Mouse (Mus musculus) neutrophil, adult 65 days (primary cell): ENCODE data around the gene Minos1. TPM values are rescaled to one million over a fixed set of nuclear protein-coding genes. Genes with fewer than 3 reads are reported as not detected.

Experiments used
- total RNA-seq: library from RNA; stranded (reverse); gene quantifications from 2 replicates; pipeline ENCODE4 v1.2.4, GENCODE M21; 2023

Gene Minos1
- 52.8 and 94.4 TPM in 2 replicates for total RNA-seq

GRCm38 (mm10) chr4:139130701-139131549 is at the start of gene Minos1:
Gene Minos1, minus strand, starts transcription at chr4:139131113.

GRCm38 (mm10) chr4:139092356-139093195 is 38.3 kb downstream of the Minos1 start, which contains the start of gene Nbl1:
Gene Nbl1, minus strand, starts transcription at chr4:139092993.

DNA sequence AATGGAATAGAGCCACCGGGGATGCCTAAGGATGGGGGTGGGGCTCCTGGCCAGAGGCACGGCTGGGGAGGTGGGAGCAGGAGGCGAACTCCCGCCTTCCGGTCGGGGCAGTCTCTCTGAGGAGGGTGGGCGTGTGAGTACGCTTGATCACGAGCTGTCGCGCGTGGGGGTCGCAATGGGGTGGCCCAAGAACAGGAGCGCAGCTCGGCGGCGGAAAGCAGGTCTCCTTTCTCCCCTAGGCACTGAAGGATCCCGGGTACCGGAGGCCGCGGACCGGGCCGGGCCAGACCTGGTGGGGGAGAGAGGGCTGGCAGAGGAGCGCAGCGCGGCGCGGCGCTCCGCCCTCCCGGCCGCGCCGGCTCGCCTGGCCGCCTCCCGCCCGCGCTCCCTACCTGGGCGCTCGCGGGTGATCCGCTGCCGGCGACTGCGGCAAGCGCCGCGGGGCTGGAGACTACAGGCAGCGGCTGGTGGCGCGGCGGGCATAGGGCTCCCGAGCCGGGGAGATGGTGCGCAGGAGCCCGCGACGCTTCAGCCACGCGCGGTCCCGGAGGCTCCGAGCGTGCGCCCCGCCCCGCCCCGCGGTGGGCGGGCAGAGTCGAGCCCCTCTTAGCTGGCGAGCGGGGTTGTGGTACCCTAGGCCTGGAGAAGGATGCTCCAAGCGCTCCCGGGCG is 55.7 kb downstream of the Minos1 start, which contains the start of gene Htr6:
Gene Htr6 (minus strand): TSS at position 530 of the 671 bp plus-strand sequence.

Other genes with a start within 250 kb of the Minos1 start
- 19.9 and 25.1 TPM in 2 replicates for gene Otud3, start 217.2 kb downstream of the Minos1 start, total RNA-seq
- gene Rnf186, start 164.0 kb downstream of the Minos1 start, total RNA-seq, result not detected in 2 replicates
- gene Tmco4, start 158.2 kb downstream of the Minos1 start, total RNA-seq, result 8.0 and 9.8 TPM in 2 replicates
- not detected in 2 replicates for gene Htr6, start 55.5 kb downstream of the Minos1 start, total RNA-seq
- gene Nbl1, start 38.1 kb downstream of the Minos1 start, total RNA-seq, result 0.43 TPM in 1 of 2 replicates, not detected in the other
- 541 and 553 TPM in 2 replicates for gene Capzb, start 61.8 kb upstream of the Minos1 start, total RNA-seq
- gene Pqlc2, start 179.6 kb upstream of the Minos1 start, total RNA-seq, result 5.6 and 6.7 TPM in 2 replicates
- gene Akr7a5, start 179.6 kb upstream of the Minos1 start, total RNA-seq, result 3.0 and 3.8 TPM in 2 replicates
- gene Mrto4, start 221.5 kb upstream of the Minos1 start, total RNA-seq, result 32.0 and 41.3 TPM in 2 replicates
- gene Emc1, start 221.5 kb upstream of the Minos1 start, total RNA-seq, result 18.8 and 32.2 TPM in 2 replicates
- gene Ubr4, start 221.5 kb upstream of the Minos1 start, total RNA-seq, result 183 and 252 TPM in 2 replicates